Mouse (Mus musculus) midbrain, embryonic 11.5 days (tissue): Measurements from ENCODE around the gene Faf2. TPM values are rescaled to one million over a fixed set of nuclear protein-coding genes. Genes with fewer than 3 reads are reported as not detected.

Experiments
- ATAC-seq: fragments of 200-750 bp; cut with Nextera tagmentation; 2 replicates; pipeline ENCODE4 v1.8.0; 2017; ENCODE audit warnings: moderate TSS enrichment, moderate library complexity; ENCODE audit not compliant: low FRiP score
- DNase-seq: peaks from one replicate; pipeline ENCODE4 v3.0.0; 2015; ENCODE audit warnings: low spot score; ENCODE audit errors: missing footprints
- H3K27ac ChIP-seq: fragments of 300-500 bp; sonication (generic); 2 replicates; pipeline ENCODE4 v1.5.1; 2014; ENCODE audit warnings: low read depth, low read length
- H3K27me3 ChIP-seq: fragments of 300-500 bp; sonication (generic); 2 replicates; pipeline ENCODE4 v1.6.1; 2014; ENCODE audit warnings: mild to moderate bottlenecking, low read length, moderate library complexity, mixed read lengths; ENCODE audit not compliant: control insufficient read depth, insufficient read depth
- H3K36me3 ChIP-seq: fragments of 300-500 bp; sonication (generic); 2 replicates; pipeline ENCODE4 v1.6.1; 2014; ENCODE audit warnings: mild to moderate bottlenecking, low read length, moderate library complexity, mixed read lengths; ENCODE audit not compliant: control insufficient read depth, insufficient read depth
- H3K4me1 ChIP-seq: fragments of 300-500 bp; sonication (generic); 2 replicates; pipeline ENCODE4 v1.6.1; 2014; ENCODE audit warnings: low read length; ENCODE audit not compliant: control insufficient read depth, insufficient read depth
- H3K4me2 ChIP-seq: fragments of 300-500 bp; sonication (generic); 2 replicates; pipeline ENCODE4 v1.6.1; 2014; ENCODE audit warnings: mild to moderate bottlenecking, moderate library complexity
- H3K4me3 ChIP-seq: fragments of 300-500 bp; sonication (generic); 2 replicates; pipeline ENCODE4 v1.5.1; 2014; ENCODE audit warnings: low read depth, low read length
- H3K9ac ChIP-seq: fragments of 300-500 bp; sonication (generic); 2 replicates; pipeline ENCODE4 v1.6.1; 2014; ENCODE audit warnings: low read length
- H3K9me3 ChIP-seq: fragments of 300-500 bp; sonication (generic); 2 replicates; pipeline ENCODE4 v1.6.1; 2016; ENCODE audit warnings: low read length; ENCODE audit not compliant: control insufficient read depth
- WGBS: fragments of 180-500 bp; shearing (Covaris S2); extraction: QIAGEN DNeasy Blood & Tissue Kit; methylation state at CpG from one replicate; pipeline ENCODE4 v1.1.7; 2014; 5-methylcytosine and 5-hydroxymethylcytosine counted together
- polyA plus RNA-seq: library from polyadenylated mRNA; unstranded; fragments of >200 nt; fragmentation: Nextera tagmentation; extraction: Ambion mirVana; gene quantifications from 2 replicates; pipeline ENCODE4 v1.2.1, GENCODE M21; 2014

Faf2 gene
- polyA plus RNA-seq, 1 experiment from 2014 or later = 86.9 TPM

- no peak for ATAC-seq
- H3K36me3 ChIP-seq = peaks cover 17% of the 10 kb centered on the region
- no peak overlapping the region for H3K27ac ChIP-seq
These were observed 39.3 kb downstream of the Faf2 start for GRCm38 (mm10) chr13:54660877-54661276.

DNA sequence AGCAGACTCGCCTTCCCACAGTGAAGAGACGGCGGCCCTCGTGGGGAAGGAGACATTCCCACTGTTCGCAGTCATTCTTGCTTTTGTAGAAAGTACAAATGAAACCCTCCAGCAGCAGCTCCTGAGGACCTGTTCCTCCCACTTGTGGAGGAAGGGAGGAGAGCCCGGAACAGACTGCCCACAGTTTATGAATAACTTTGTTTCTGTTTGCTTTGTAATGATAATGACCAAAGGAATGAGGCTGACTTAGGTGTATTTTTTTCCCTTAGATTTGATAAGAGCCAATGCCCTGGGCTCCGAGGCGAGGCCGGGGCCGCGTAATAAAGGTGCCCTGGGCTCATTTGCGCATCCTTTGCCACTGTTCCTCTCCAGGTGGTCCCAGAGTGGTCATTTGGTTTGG, 39.8 kb downstream of the Faf2 start:
- H3K4me2 ChIP-seq = no peak overlapping the region

More at GRCm38 (mm10) chr13:54660877-54661276, 39.3 kb downstream of the Faf2 start:
- Histone ChIP-seq H3K9ac (no peak overlapping the region), H3K9me3 (no peaks in the 10 kb centered on the region), H3K27me3 (no peaks in the 10 kb centered on the region), H3K4me1 (no peaks in the 10 kb centered on the region), H3K4me2 (no peak overlapping the region), H3K4me3 (no peak overlapping the region)
- DNase-seq = peak; percentile 35
- 69% methylated on average over 5 of the region's 5 CpGs for WGBS

GRCm38 (mm10) chr13:54663999-54664398, 42.4 kb downstream of the Faf2 start:
- peaks cover 15% of the 10 kb centered on the region for H3K36me3 ChIP-seq
- no peak overlapping the region for H3K4me3 ChIP-seq
- no peaks in the 10 kb centered on the region for H3K4me1 ChIP-seq
- H3K4me2 ChIP-seq = no peak overlapping the region
- H3K27me3 ChIP-seq = no peaks in the 10 kb centered on the region
- DNase-seq (no peak), ATAC-seq (no peak)
- WGBS = 88% methylated on average over 4 of the region's 4 CpGs
- H3K9me3 ChIP-seq = no peaks in the 10 kb centered on the region
- H3K27ac ChIP-seq = no peak overlapping the region
- no peak overlapping the region for H3K9ac ChIP-seq

More for the DNA sequence above, 39.8 kb downstream of the Faf2 start:
- ATAC-seq = no peak
- Histone ChIP-seq H3K36me3 (peaks cover 16% of the 10 kb centered on the region), H3K27me3 (no peaks in the 10 kb centered on the region), H3K4me1 (no peaks in the 10 kb centered on the region), H3K27ac (no peak overlapping the region), H3K9me3 (no peaks in the 10 kb centered on the region), H3K4me3 (no peak overlapping the region), H3K9ac (no peak overlapping the region)
- no peak for DNase-seq
- 94% methylated on average over 12 of the region's 12 CpGs for WGBS

- Histone ChIP-seq H3K9me3 (no peaks in the 10 kb centered on the region), H3K27ac (no peak overlapping the region), H3K4me3 (no peak overlapping the region), H3K27me3 (no peaks in the 10 kb centered on the region), H3K9ac (no peak overlapping the region), H3K4me2 (no peak overlapping the region), H3K4me1 (no peaks in the 10 kb centered on the region), H3K36me3 (peaks cover 15% of the 10 kb centered on the region)
- 90% methylated on average over 1 of the region's 1 CpGs for WGBS
- DNase-seq (no peak), ATAC-seq (no peak)
These were observed 42.9 kb downstream of the Faf2 start for GRCm38 (mm10) chr13:54664509-54664908.

DNA sequence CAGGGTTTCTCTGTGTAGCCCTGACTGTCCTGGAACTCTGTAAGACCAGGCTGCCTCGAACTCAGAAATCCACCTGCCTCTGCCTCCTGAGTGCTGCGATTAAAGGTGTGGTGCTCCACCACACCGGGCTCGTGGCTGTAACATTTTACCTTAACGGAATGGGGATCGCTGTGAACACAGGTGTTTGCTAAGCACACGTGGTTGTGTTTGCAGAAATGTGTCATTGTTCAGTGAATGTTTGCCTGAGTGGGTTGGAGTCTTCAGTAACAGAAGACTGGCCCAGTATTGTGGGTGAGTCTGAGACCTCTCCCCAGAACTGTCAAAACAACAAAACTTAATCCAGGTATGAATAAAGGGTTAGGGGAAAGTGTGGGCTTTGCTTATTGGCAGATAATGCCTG, 43.5 kb downstream of the Faf2 start:
- DNase-seq (no peak), ATAC-seq (no peak)
- Histone ChIP-seq H3K36me3 (peaks cover 15% of the 10 kb centered on the region), H3K9ac (no peak overlapping the region), H3K4me1 (no peaks in the 10 kb centered on the region), H3K9me3 (no peaks in the 10 kb centered on the region), H3K27ac (no peak overlapping the region), H3K4me3 (no peak overlapping the region), H3K27me3 (no peaks in the 10 kb centered on the region), H3K4me2 (no peak overlapping the region)
- WGBS = 95% methylated on average over 7 of the region's 7 CpGs

- Histone ChIP-seq H3K36me3 (no peaks in the 10 kb centered on the region; the same call in none of the 2 replicates), H3K9me3 (no peaks in the 10 kb centered on the region), H3K4me3 (no peak overlapping the region), H3K4me2 (no peak overlapping the region), H3K9ac (no peak overlapping the region), H3K27me3 (no peaks in the 10 kb centered on the region), H3K27ac (no peak overlapping the region), H3K4me1 (no peaks in the 10 kb centered on the region)
- DNase-seq (no peak), ATAC-seq (no peak)
- WGBS = 82% methylated on average over 2 of the region's 2 CpGs
These were observed 48.9 kb downstream of the Faf2 start for GRCm38 (mm10) chr13:54670491-54670890.

GRCm38 (mm10) chr13:54675895-54676590, 54.5 kb downstream of the Faf2 start:
- Histone ChIP-seq H3K36me3 (peaks cover 13% of the 10 kb centered on the region), H3K4me2 (no peak overlapping the region), H3K4me3 (no peak overlapping the region), H3K9me3 (no peaks in the 10 kb centered on the region), H3K27me3 (no peaks in the 10 kb centered on the region), H3K4me1 (no peaks in the 10 kb centered on the region), H3K9ac (no peak overlapping the region), H3K27ac (no peak overlapping the region)
- ATAC-seq (no peak), DNase-seq (no peak)
- WGBS = 69% methylated on average over 11 of the region's 11 CpGs

DNA sequence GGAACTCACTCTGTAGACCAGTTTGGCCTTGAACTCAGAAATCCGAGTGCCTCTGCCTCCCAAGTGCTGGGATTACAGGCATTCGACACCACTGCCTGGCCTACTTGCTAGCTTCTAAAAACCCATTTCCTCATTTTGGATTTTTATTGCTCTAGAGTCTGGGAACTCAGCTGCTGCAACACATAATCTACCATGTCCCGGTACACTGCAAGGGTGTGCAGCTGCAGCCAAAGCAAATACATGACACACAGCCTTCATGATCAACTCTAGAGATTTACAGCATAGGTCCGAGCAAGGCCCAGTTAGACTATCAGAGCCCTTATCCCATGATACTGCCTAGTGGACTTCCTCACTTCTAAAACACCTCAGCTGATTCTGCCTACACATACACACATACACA, 56.7 kb downstream of the Faf2 start:
- Histone ChIP-seq H3K4me1 (no peaks in the 10 kb centered on the region), H3K4me2 (no peak overlapping the region), H3K27ac (no peak overlapping the region; the same call in 1 of the 2 replicates), H3K9ac (no peak overlapping the region), H3K4me3 (no peak overlapping the region), H3K27me3 (no peaks in the 10 kb centered on the region), H3K36me3 (peaks cover 36% of the 10 kb centered on the region), H3K9me3 (no peaks in the 10 kb centered on the region)
- no peak for ATAC-seq
- DNase-seq = no peak
- WGBS = 84% methylated on average over 4 of the region's 4 CpGs

DNA sequence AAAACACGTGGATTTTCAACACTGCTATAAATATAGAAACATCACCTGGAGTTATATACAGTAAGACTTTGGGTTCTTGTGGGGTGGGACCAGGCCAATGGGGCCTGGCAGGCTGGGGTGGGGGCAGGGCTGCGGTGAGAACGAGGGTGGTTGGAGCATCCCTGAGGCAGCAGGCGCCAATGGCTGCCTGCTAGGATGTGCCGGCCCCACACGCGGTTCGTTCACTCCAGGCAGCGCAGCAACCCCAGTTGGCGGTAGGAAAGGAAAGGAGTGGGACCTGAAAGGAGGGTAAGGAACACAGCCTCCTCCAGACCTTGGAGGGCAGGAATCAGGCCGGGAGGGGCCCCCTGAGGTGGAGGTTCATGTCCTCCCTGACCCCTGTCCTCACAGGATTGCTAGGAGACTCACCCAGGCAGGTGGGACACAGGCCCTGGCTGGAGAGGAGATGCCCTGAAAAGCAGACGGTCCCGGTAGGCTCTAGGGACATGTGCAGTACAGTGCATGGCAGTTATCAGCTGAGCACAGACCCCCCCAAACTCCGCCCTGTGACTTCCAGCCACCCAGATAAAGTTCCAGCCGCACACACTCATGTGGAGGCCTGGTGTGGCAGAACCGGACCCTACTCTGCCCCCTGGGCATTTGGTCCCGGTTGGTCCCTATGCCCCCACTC, 58.7 kb downstream of the Faf2 start:
- ATAC-seq (no peak), DNase-seq (no peak)
- Histone ChIP-seq H3K27me3 (no peaks in the 10 kb centered on the region), H3K4me1 (peaks cover 8% of the 10 kb centered on the region), H3K27ac (no peak overlapping the region), H3K9ac (no peak overlapping the region), H3K4me2 (no peak overlapping the region), H3K4me3 (no peak overlapping the region), H3K9me3 (no peaks in the 10 kb centered on the region), H3K36me3 (peaks cover 44% of the 10 kb centered on the region)
- WGBS = 83% methylated on average over 17 of the region's 17 CpGs
